Mouse (Mus musculus): ENCODE measurements around the gene Rab15. TPM values are rescaled to one million over a fixed set of nuclear protein-coding genes. Genes with fewer than 3 reads are reported as not detected.
A peak's percentile ranks its signal among the peaks of the same experiment; 100 is the strongest.

Rab15 gene
- polyA plus RNA-seq, 1 experiment from 2014 or later = 27.8 TPM

DNA sequence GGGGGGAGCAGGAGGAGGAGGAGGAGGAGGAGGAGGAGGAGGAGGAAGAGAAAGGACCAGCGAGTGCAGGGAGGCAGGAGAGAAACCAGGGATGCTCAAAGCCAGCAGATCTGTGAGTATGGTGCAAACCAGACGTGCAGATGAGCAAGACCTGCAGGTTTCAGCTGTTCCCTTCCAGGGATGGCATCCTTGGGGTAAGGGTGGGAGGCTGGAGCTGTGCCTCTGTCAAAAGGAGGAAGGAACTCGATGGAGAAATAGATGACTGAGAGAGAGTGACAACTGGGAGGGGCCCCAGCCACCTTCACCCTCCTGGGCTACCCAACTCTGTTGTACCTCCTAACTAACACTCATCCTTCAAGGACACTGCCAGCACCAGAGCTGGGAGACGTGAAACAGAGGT lies 6.0 kb downstream of the Rab15 start:
- Histone ChIP-seq H3K4me3 (no peak overlapping the region), H3K9me3 (replicated peaks) (no peaks in the 10 kb centered on the region), H3K27me3 (peaks cover 14% of the 10 kb centered on the region), H3K4me1 (peaks cover 22% of the 10 kb centered on the region), H3K9ac (no peak overlapping the region), H3K27ac (no peak overlapping the region), H3K36me3 (no peaks in the 10 kb centered on the region), H3K4me2 (replicated peaks) (no peak overlapping the region)
- ATAC-seq (ENCODE audit: low FRiP score) = no peak
- WGBS = 60% methylated on average over 4 of the region's 4 CpGs

DNA sequence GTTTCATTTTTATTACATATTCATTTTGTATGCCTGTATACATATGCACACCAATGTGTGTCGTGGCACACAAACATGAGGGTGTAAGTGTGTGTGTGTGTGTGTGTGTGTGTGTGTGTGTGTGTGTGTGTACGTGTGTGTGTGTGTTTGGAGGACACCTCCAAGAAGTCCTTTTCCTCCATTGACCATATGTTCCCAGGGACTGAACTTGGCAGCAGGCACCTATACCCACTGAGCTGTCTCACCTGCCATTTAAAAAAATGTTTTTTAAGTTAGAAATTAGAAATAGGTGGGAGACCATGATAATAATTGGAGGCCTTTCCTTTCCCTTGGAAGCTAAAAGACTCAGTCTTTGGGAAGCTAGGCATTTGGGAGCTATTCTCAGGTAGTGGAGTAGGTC lies 8.6 kb downstream of the Rab15 start:
- WGBS = 89% methylated on average over 2 of the region's 2 CpGs
- Histone ChIP-seq H3K4me1 (0 out of 2 replicates have a peak, but pooled peaks cover 5% of the 10 kb centered on the region), H3K9ac (no peak overlapping the region), H3K4me2 (replicated peaks) (no peak overlapping the region), H3K4me3 (no peak overlapping the region), H3K9me3 (replicated peaks) (no peaks in the 10 kb centered on the region), H3K27ac (no peak overlapping the region), H3K27me3 (no peaks in the 10 kb centered on the region), H3K36me3 (no peaks in the 10 kb centered on the region)
- ATAC-seq (ENCODE audit: low FRiP score) = no peak

DNA sequence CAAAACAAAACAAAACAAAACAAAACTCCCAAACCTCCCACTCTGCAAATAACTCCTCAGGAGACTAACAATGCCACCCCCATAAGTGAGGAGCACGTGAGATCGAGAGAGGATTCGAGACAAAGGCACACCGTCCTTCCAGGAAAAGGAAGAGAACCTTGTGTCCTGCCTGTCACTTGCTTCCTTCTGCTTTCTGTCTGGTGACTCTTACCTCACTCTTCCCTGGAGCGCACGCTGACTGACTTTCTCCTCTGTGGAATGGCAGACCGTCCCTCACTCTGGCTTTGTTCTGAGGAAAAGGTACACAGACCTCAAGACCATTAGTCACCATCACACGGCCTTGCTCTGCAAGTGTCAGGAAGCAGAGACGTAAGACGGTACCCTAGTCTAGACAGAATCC lies 9.2 kb downstream of the Rab15 start:
- H3K27me3 ChIP-seq = no peaks in the 10 kb centered on the region
- H3K9ac ChIP-seq = no peak overlapping the region
- ATAC-seq (ENCODE audit: low FRiP score) = no peak
- H3K9me3 ChIP-seq (replicated peaks) = no peaks in the 10 kb centered on the region
- H3K4me3 ChIP-seq = no peak overlapping the region
- 0 out of 2 replicates have a peak, but pooled peaks cover 5% of the 10 kb centered on the region for H3K4me1 ChIP-seq
- H3K36me3 ChIP-seq = no peaks in the 10 kb centered on the region
- no peak overlapping the region for H3K4me2 ChIP-seq (replicated peaks)
- H3K27ac ChIP-seq = no peak overlapping the region
- 74% methylated on average over 10 of the region's 10 CpGs for WGBS

DNA sequence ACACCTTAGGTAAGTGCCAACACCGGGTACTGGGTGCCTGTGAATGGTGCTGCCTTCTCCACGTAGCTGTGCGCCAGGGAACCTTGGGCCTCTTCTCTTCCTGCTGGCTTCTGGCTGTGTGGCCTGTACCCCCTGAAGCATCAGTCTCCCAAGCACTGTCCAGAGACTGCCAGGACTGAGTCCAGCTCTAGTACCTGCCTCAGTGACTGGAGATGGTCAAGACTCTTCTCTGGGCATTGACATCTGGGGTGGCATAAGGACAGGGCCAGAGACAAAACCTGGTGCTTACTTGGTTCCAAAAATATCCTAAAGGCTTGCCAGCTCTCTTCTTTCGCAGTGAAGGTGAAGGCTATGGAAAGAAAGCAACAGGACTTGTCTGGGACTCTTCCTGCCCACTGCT lies 11.7 kb downstream of the Rab15 start:
- no peak overlapping the region for H3K9ac ChIP-seq
- H3K4me3 ChIP-seq = no peak overlapping the region
- no peaks in the 10 kb centered on the region for H3K4me1 ChIP-seq
- WGBS = 94% methylated on average over 4 of the region's 4 CpGs
- no peak overlapping the region for H3K27ac ChIP-seq
- no peak overlapping the region for H3K4me2 ChIP-seq (replicated peaks)
- no peak for ATAC-seq (ENCODE audit: low FRiP score)
- no peaks in the 10 kb centered on the region for H3K9me3 ChIP-seq (replicated peaks)
- no peaks in the 10 kb centered on the region for H3K36me3 ChIP-seq
- no peaks in the 10 kb centered on the region for H3K27me3 ChIP-seq

DNA sequence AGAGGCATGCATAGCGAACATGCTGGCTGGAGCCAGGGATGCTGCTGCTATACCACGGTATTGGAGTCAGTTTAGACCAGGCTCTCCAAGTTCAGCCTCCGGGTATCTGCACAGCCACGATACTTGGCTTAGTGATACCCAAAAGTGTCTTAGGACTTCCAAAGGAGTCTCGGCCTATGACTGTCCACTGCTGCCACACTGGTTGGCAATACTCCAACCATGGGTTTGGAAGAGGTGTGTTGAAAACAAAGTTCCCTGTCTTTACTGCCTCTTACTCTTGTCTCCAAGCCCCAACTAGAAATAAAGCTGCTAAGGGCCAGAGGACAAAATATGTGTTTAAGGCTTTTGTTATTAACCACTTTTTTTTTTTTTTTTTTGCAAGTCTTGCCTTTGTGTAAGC lies 12.2 kb downstream of the Rab15 start:
- Histone ChIP-seq H3K9me3 (replicated peaks) (no peaks in the 10 kb centered on the region), H3K4me2 (replicated peaks) (no peak overlapping the region), H3K27me3 (no peaks in the 10 kb centered on the region), H3K27ac (no peak overlapping the region), H3K9ac (no peak overlapping the region), H3K4me3 (no peak overlapping the region), H3K36me3 (no peaks in the 10 kb centered on the region), H3K4me1 (no peaks in the 10 kb centered on the region)
- WGBS = 87% methylated on average over 5 of the region's 5 CpGs
- ATAC-seq (ENCODE audit: low FRiP score) = no peak

DNA sequence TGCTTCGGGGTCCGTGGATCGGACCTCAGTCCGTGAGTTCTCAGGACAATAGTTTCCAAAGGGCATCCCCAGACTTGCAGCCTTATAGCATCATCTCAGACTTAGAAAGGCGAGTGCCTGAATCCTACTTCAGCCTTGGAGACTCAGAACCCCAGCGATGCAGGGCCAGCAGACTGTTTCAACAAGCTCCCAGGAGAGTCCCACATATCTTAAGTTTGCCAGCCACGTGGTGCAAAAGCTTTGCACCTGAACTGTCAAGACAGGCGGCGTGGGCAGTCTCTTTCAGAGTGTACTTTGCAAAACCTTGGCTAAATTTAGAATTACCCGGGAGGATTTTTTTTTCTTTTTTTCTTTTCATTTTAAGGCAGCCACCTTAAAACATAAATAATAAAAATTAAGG lies 14.9 kb downstream of the Rab15 start:
- H3K4me2 ChIP-seq (replicated peaks) = no peak overlapping the region
- no peak overlapping the region for H3K27ac ChIP-seq
- H3K36me3 ChIP-seq = no peaks in the 10 kb centered on the region
- H3K27me3 ChIP-seq = no peaks in the 10 kb centered on the region
- H3K9ac ChIP-seq = no peak overlapping the region
- H3K4me3 ChIP-seq = no peak overlapping the region
- no peaks in the 10 kb centered on the region for H3K4me1 ChIP-seq
- no peaks in the 10 kb centered on the region for H3K9me3 ChIP-seq (replicated peaks)
- 78% methylated on average over 10 of the region's 10 CpGs for WGBS
- no peak for ATAC-seq (ENCODE audit: low FRiP score)

DNA sequence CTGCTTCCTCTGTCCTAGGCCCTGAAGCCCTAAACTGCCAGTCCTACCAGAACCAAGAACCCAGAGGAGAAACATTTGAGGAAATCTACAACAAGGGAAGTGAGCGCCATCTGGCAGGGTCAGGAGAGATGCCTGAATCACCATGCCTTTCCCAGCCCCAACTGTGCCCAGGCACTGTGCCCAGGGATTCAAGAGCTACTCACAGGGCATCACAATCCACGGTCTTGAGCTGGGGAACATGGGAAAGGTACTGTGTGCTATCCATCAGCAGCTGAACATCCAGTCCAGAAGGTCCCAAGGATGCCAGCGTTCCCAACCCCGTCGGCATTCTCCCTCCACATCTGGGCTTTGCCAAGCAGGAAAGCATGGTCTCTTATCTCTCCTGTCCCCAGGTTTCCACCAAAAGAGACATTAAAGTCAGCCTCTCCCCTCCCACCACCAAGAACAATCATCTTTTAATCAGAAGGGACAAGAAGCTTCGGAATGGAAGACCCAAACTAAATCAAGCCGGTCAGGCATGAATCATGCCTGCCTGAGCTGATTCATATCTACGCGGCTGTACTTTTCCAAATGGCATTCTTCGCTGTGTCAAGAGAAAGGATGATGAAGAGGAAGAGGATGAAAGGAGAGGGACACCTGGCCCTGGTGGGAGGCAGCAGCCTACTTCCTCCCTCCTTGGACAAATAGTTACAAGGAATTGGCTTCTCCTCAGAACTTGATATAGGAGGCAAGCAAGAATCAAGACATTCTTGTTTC lies 17.5 kb downstream of the Rab15 start:
- Histone ChIP-seq H3K4me2 (replicated peaks) (no peak overlapping the region), H3K36me3 (no peaks in the 10 kb centered on the region), H3K27ac (no peak overlapping the region), H3K4me1 (no peaks in the 10 kb centered on the region), H3K9me3 (replicated peaks) (no peaks in the 10 kb centered on the region), H3K27me3 (no peaks in the 10 kb centered on the region), H3K4me3 (no peak overlapping the region), H3K9ac (no peak overlapping the region)
- no peak for ATAC-seq (ENCODE audit: low FRiP score)
- 91% methylated on average over 10 of the region's 10 CpGs for WGBS

DNA sequence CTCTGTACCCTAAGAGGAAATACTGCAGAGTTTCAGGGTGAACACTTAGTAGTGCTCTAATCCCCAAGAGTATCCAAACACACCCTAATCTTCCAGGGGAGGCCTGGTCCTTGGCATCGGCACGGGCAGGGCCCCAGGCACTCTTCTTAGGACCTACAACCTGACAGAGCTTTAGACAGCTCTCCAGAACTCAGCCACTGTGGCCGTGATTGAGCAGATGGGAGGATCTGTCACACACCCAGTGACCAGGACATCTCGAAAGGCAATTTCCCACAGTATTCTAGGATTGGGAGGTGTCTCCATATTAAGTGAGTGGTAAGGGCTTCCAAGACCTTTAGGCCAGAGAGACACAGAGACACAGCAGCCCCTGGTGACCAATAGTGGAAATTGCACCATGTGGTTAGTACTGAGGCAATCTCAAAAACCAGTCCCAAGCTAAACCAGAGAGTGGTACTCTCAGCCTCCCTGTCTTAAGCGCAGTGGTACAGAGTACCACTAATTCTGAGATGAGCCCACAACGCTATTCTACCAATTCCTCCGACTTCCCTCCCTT lies 18.9 kb downstream of the Rab15 start:
- ATAC-seq (ENCODE audit: low FRiP score) = peak; percentile 38; the same call in 1 of the 2 replicates

DNA sequence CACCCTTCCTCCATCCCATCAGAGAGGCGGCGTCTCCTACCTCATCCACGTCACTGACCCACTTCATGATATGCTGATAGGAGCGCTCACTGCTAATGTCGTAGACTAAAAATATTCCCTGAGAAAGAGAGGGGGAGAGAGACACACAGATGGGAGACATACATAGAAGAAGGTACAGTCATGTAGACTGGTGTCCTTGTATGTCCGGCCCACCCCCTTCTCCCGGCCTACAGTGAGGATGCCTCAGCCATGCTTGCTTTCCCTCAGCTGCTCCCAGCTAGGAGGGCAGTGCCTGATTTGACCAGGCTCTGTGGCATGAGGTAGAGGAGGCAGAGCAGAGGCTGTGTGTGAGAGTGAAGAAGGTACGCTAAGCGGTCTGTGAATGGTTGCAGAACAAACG lies 19.7 kb downstream of the Rab15 start:
- 89% methylated on average over 10 of the region's 10 CpGs for WGBS
- ATAC-seq (ENCODE audit: low FRiP score) = no peak

More for the DNA sequence above, 18.9 kb downstream of the Rab15 start:
- Histone ChIP-seq H3K4me2 (replicated peaks) (no peak overlapping the region), H3K9me3 (replicated peaks) (no peaks in the 10 kb centered on the region), H3K9ac (no peak overlapping the region), H3K4me1 (no peaks in the 10 kb centered on the region; the same call in 1 of the 2 replicates), H3K4me3 (no peak overlapping the region), H3K27me3 (no peaks in the 10 kb centered on the region), H3K36me3 (0 out of 2 replicates have a peak, but pooled peaks cover 3% of the 10 kb centered on the region), H3K27ac (no peak overlapping the region)
- WGBS = 56% methylated on average over 7 of the region's 7 CpGs

DNA sequence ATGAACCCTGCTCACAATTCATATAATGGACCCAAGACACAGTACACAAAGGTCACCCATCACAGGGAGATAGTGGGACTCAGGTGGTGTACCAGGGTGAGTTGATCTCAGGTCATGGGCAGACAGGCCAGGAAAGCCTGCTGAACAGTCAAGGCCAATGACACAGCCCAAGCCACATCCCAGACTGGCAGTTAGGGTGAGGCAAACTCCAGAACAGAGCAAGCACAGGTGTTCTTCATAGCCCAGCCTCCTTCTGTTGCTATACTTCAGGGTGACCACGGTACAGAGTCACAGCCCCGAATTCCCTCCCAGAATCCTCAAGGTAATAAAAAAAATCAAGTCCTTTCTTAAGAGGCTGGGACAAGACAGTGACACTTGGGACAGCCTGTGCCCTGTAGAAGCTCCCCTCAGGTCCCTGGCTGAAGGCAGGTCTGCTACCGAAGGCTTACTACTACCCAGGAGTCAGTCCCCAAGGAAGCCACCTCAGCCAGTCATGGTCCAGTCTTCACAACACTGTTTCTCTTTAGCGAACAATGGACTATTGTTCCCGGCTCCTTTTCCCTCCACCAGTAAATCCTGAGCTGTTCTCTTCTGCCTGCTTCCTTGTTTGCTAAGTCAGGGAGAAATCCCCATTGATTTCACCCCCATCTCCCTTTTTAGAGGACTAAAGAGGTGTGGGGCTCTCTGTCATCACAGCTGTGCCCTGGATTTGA lies 24.5 kb downstream of the Rab15 start:
- H3K4me2 ChIP-seq (replicated peaks) = no peak overlapping the region
- no peak overlapping the region for H3K9ac ChIP-seq
- H3K9me3 ChIP-seq (replicated peaks) = no peaks in the 10 kb centered on the region
- H3K27ac ChIP-seq = no peak overlapping the region
- peaks cover 6% of the 10 kb centered on the region for H3K4me1 ChIP-seq
- WGBS = 60% methylated on average over 5 of the region's 5 CpGs
- 0 out of 2 replicates have a peak, but pooled peaks cover 3% of the 10 kb centered on the region for H3K36me3 ChIP-seq
- no peaks in the 10 kb centered on the region for H3K27me3 ChIP-seq
- no peak overlapping the region for H3K4me3 ChIP-seq
- ATAC-seq (ENCODE audit: low FRiP score) = no peak

More for the DNA sequence above, 19.7 kb downstream of the Rab15 start:
- Histone ChIP-seq H3K9me3 (replicated peaks) (no peaks in the 10 kb centered on the region), H3K4me1 (peaks cover 6% of the 10 kb centered on the region), H3K27ac (no peak overlapping the region), H3K9ac (no peak overlapping the region), H3K4me2 (replicated peaks) (no peak overlapping the region), H3K4me3 (no peak overlapping the region), H3K36me3 (0 out of 2 replicates have a peak, but pooled peaks cover 3% of the 10 kb centered on the region), H3K27me3 (no peaks in the 10 kb centered on the region)

DNA sequence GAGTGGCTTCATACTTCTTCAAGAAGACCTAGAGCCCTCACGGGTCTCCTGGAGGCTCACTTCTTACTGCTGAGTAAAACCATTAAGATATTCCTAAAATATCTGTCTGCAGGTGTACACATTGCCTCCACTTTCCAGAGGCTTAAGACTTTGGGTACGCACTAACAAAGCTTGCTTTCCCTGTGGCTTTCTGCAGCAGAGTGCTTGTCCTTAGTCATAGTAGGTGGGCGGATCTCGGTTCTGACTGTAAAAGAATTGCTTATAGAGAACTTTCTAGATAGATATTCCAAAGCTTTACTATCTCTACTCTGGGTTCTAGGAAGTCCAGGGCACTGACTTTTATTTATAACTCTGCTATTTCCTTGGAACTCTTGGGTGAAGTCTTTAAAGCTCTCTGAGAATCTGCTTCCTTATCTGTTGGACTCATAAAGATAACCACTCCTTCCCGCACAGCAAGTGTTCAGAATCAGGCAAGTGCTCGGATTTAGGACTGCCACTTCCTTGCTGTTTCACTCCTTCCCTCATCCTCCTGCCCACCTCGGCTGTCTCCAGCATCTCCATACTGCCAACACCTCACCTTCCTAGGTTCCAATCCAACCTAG lies 25.7 kb downstream of the Rab15 start:
- Histone ChIP-seq H3K27me3 (no peaks in the 10 kb centered on the region), H3K4me1 (peaks cover 6% of the 10 kb centered on the region), H3K4me2 (replicated peaks) (no peak overlapping the region), H3K27ac (no peak overlapping the region), H3K9me3 (replicated peaks) (no peaks in the 10 kb centered on the region), H3K36me3 (0 out of 2 replicates have a peak, but pooled peaks cover 3% of the 10 kb centered on the region), H3K9ac (no peak overlapping the region), H3K4me3 (no peak overlapping the region)
- WGBS = 90% methylated on average over 7 of the region's 7 CpGs
- ATAC-seq (ENCODE audit: low FRiP score) = no peak

DNA sequence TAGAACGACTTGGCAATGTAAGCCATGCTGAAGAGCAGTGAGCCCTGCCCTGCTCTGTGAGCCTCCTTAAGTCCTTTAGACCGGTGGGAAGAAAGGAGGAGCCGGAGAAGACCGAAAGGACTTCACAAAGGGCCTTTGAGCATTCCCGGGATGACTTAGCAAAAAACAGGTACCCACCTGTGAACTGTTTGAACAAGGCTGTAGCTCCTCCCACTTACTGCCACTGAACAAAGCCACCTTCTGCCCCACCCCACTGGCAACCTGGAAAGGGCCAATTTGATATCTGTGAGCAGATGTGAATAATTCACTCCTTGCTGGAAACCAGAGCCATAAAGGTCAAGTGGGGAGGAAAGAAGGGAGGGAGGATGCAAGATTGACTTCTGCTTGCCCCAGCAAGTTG lies 27.4 kb downstream of the Rab15 start, which contains the start of gene Gpx2:
TSS of gene Gpx2 (minus strand) at position 205 of the 400 bp plus-strand sequence.
- H3K9me3 ChIP-seq (replicated peaks) = no peaks in the 10 kb centered on the region
- H3K27me3 ChIP-seq = no peaks in the 10 kb centered on the region
- H3K27ac ChIP-seq = no peak within 1 kb of the TSS
- no peak within 1 kb of the TSS for H3K4me3 ChIP-seq
- ATAC-seq (ENCODE audit: low FRiP score) = no peak
- H3K4me2 ChIP-seq (replicated peaks) = no peak within 1 kb of the TSS
- H3K4me1 ChIP-seq = peaks cover 6% of the 10 kb centered on the region
- H3K36me3 ChIP-seq = 0 out of 2 replicates have a peak, but pooled peaks cover 3% of the 10 kb centered on the region
- H3K9ac ChIP-seq = no peak within 1 kb of the TSS
- WGBS = 62% methylated on average over 5 of the region's 5 CpGs

Measured in hindbrain, embryonic 12.5 days (tissue).